Mouse (Mus musculus): Measurements from ENCODE around the gene Sprr2k. TPM values are rescaled to one million over a fixed set of nuclear protein-coding genes. Genes with fewer than 3 reads are reported as not detected.

The Sprr2k gene
- not detected for polyA plus RNA-seq (2017; shearing (Covaris generic))

DNA sequence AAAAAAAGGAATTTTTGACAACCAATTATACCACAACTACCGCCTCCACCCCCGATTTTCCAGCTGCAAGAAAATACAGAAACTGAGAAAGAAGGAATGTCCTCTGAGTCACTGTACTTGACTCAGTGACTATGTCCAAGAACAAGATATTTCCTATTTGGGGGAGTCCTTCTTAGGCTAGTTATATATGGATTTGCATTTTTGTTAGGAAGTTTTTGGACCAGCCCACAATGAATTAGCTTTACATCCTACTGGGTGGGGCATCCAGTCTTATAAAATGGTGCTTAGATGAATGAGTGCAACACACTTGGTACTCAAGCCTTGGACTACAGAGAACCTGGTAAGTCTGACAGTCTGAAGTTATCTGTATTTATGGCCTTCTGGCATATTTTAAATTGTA is at the start of gene Sprr2k:
Sprr2k (plus strand) TSS at position 301 of the 400 bp plus-strand sequence.

DNA sequence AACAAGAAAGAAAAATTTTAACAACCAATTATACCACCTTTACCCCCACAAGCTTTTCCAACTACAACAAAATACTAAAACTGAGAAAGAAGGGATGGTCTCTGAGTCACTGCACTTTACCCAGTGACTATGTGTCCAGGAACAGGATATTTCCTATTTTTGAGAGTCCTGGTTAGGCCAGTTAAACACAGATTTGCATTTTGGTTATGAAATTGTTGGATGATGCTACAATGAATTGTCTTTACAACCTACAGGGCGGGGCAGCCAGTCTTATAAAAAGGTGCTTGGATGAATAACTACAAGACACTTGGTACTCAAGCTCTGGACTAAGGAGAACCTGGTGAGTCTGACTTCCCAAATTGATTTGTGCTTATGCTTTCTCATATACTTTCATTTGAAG is 47.0 kb upstream of the Sprr2k start, which contains the start of gene Sprr2h:
Sprr2h (plus strand) TSS at position 301 of the 400 bp plus-strand sequence.

GRCm38 (mm10) chr3:92407691-92408090 is 24.7 kb upstream of the Sprr2k start, which contains the start of gene Sprr2i:
Gene Sprr2i (plus strand): TSS chr3:92407991.

GRCm38 (mm10) chr3:92417782-92418181 is 14.6 kb upstream of the Sprr2k start, which contains the start of gene Sprr2j-ps:
Gene Sprr2j-ps (plus strand): TSS chr3:92418082.

DNA sequence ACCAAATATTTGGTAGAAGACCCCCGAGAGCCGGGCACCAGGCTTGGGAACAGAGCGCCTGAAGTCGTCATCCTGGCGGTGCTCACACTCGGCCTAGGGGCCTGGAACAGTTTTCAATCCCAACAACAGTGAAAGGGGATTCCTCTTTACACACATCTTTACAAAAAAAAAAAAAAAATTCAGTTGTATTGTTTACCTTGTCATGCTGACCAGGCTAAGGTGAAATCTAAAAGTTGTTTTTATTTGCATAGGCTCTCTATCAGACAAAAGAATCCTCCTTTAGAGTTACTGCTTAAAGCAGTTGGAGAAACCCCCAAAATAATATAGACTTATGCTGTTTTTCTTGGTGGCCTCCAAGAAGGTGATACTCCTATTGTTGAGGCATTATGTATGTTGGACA is 3.1 kb upstream of the Sprr2k start, which contains the start of gene Gm9774:
Gm9774 (minus strand) TSS at position 101 of the 400 bp plus-strand sequence.

DNA sequence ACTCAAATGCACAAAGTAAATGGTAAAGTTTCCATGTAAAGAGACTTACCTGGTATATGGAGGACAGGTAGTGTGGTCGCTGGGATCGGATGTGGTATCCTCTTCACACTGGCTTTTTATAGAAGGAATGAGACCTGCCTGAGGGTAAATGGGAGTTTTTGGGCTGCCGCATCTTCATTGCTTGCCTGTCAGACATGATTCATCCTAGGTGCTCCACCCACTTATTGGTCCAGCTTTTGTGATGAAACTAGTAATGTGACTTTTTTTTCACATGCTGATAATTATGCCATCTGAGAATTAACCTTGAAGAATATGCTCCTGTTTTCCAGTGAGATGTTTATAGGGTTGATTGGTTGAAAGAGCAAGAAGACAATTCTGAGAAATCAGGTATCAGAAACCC is 6.3 kb downstream of the Sprr2k start, which contains the start of gene Sprr1b:
Sprr1b (minus strand) TSS at position 101 of the 400 bp plus-strand sequence.

DNA sequence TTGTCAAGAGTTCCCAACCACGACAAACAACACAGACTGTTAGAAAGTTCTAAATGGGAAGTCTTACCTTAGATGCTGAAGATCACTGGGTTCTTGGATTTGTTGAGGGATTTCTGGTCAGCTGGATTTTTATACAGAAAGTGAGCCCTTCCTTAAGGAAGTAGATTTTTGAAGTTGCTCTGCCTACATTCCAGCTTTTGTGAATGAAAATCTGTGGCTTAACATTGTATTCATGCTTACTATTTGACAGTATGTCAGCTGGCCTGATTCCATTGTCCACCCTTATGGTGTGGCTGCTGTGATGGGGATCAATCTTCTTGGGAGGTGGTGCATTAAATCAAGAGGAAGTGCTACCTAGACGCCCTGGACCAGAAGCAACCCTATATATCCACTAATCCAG is 26.2 kb downstream of the Sprr2k start, which contains the start of gene Sprr3:
Sprr3 (minus strand) TSS at position 101 of the 400 bp plus-strand sequence.

Other genes starting within 250 kb of the Sprr2k start
- gene Sprr2a1, start 216.8 kb upstream of the Sprr2k start, polyA plus RNA-seq (2017; shearing (Covaris generic)), result not detected
- not detected for gene Sprr2a2, start 216.7 kb upstream of the Sprr2k start, polyA plus RNA-seq (2017; shearing (Covaris generic))
- not detected for gene Sprr2a3, start 147.2 kb upstream of the Sprr2k start, polyA plus RNA-seq (2017; shearing (Covaris generic))
- not detected for gene Sprr2b, start 116.0 kb upstream of the Sprr2k start, polyA plus RNA-seq (2017; shearing (Covaris generic))
- not detected for gene Sprr2d, start 93.4 kb upstream of the Sprr2k start, polyA plus RNA-seq (2017; shearing (Covaris generic))
- gene Sprr2e, start 80.4 kb upstream of the Sprr2k start, polyA plus RNA-seq (2017; shearing (Covaris generic)), result not detected
- not detected for gene Sprr2f, start 67.4 kb upstream of the Sprr2k start, polyA plus RNA-seq (2017; shearing (Covaris generic))
- gene Sprr2h, start 46.9 kb upstream of the Sprr2k start, polyA plus RNA-seq (2017; shearing (Covaris generic)), result not detected
- gene Sprr2i, start 24.6 kb upstream of the Sprr2k start, polyA plus RNA-seq (2017; shearing (Covaris generic)), result not detected
- gene Sprr2j-ps, start 14.5 kb upstream of the Sprr2k start, polyA plus RNA-seq (2017; shearing (Covaris generic)), result not detected
- gene Gm9774, start 3.2 kb upstream of the Sprr2k start, polyA plus RNA-seq (2017; shearing (Covaris generic)), result 22.3 TPM
- not detected for gene Sprr1b, start 6.2 kb downstream of the Sprr2k start, polyA plus RNA-seq (2017; shearing (Covaris generic))
- not detected for gene Sprr3, start 26.1 kb downstream of the Sprr2k start, polyA plus RNA-seq (2017; shearing (Covaris generic))
- not detected for gene Sprr1a, start 53.3 kb downstream of the Sprr2k start, polyA plus RNA-seq (2017; shearing (Covaris generic))
- gene Sprr4, start 67.9 kb downstream of the Sprr2k start, polyA plus RNA-seq (2017; shearing (Covaris generic)), result not detected
- not detected for gene 2310046K23Rik, start 101.9 kb downstream of the Sprr2k start, polyA plus RNA-seq (2017; shearing (Covaris generic))
- gene Ivl, start 141.2 kb downstream of the Sprr2k start, polyA plus RNA-seq (2017; shearing (Covaris generic)), result not detected
- not detected for gene Smcp, start 156.4 kb downstream of the Sprr2k start, polyA plus RNA-seq (2017; shearing (Covaris generic))
- not detected for gene 2210017I01Rik, start 174.9 kb downstream of the Sprr2k start, polyA plus RNA-seq (2017; shearing (Covaris generic))
- gene Lce6a, start 189.1 kb downstream of the Sprr2k start, polyA plus RNA-seq (2017; shearing (Covaris generic)), result not detected
- gene Lce1a1, start 215.7 kb downstream of the Sprr2k start, polyA plus RNA-seq (2017; shearing (Covaris generic)), result not detected
- gene Lce1b, start 224.3 kb downstream of the Sprr2k start, polyA plus RNA-seq (2017; shearing (Covaris generic)), result not detected
- not detected for gene Lce1a2, start 237.7 kb downstream of the Sprr2k start, polyA plus RNA-seq (2017; shearing (Covaris generic))
- not detected for gene Lce1c, start 246.7 kb downstream of the Sprr2k start, polyA plus RNA-seq (2017; shearing (Covaris generic))